9 mouse cellular contexts compared by ENCODE assay signal in genomic region chr14:76778541-76779399, GRCm38 (mm10).
A peak's percentile ranks its signal among the peaks of the same experiment; 100 is the strongest.
DNase-seq lines count a peak whose midpoint lies in the region; ATAC-seq lines count a peak whose summit lies in the region.
"Had no signal": no experiment of that assay in that cellular context is flagged by ENCODE, and none has a peak within 500 bp of the region (broad histone marks: within the 10 kb centered on the region; RNA-seq: fewer than 3 reads in every experiment).

No protein-coding gene starts in this region.

- H3K27ac ChIP-seq in limb, embryonic 13.5 days: peak overlapping the region; percentile 44
- H3K27ac ChIP-seq in midbrain, embryonic 14.5 days (replicated peaks; ENCODE audit: low read depth, low read length): no peak overlapping the region
- H3K27ac ChIP-seq: embryonic facial prominence, embryonic 12.5 days had no signal

- no peaks in the 10 kb centered on the region for H3K36me3 ChIP-seq in limb, embryonic 13.5 days
- H3K36me3 ChIP-seq in midbrain, embryonic 14.5 days (ENCODE audit: control insufficient read depth, insufficient read depth, low read length): no peaks in the 10 kb centered on the region
- H3K36me3 ChIP-seq: embryonic facial prominence, embryonic 12.5 days had no signal

- no peaks in the 10 kb centered on the region for H3K9me3 ChIP-seq in limb, embryonic 13.5 days
- H3K9me3 ChIP-seq in midbrain, embryonic 14.5 days (ENCODE audit: control insufficient read depth, low read length): no peaks in the 10 kb centered on the region
- H3K9me3 ChIP-seq: embryonic facial prominence, embryonic 12.5 days had no signal

- no peak overlapping the region for H3K9ac ChIP-seq in limb, embryonic 13.5 days
- H3K9ac ChIP-seq in midbrain, embryonic 14.5 days (replicated peaks; ENCODE audit: low read length): no peak overlapping the region
- H3K9ac ChIP-seq: embryonic facial prominence, embryonic 12.5 days had no signal

- intact Hi-C loops in heart, postnatal 10 days (cut with DNase I): no loop called here

- ATAC-seq in frontal cortex, adult (ENCODE audit: low TSS enrichment): peak; percentile 87
- no peak for ATAC-seq in limb, embryonic 13.5 days (ENCODE audit: low FRiP score, low read depth)
- no peak for ATAC-seq in midbrain, embryonic 14.5 days (ENCODE audit: low FRiP score, low TSS enrichment)

- H3K4me3 ChIP-seq in limb, embryonic 13.5 days: no peak overlapping the region
- H3K4me3 ChIP-seq in midbrain, embryonic 14.5 days (replicated peaks; ENCODE audit: low read depth, low read length): no peak overlapping the region
- H3K4me3 ChIP-seq: embryonic facial prominence, embryonic 12.5 days had no signal

- no peak for DNase-seq in frontal cortex, postnatal 25 days (ENCODE audit: low spot score in 2 of 2)
- peak; percentile 52 for DNase-seq in adrenal gland, postnatal 10 days
- DNase-seq in heart, postnatal 10 days: peak; percentile 41 to 45
- peak; percentile 48 for DNase-seq in yolk sac, embryonic 10.5 days (ENCODE audit: low spot score)
- DNase-seq in midbrain, embryonic 14.5 days: no peak
- DNase-seq in ovary, postnatal 14 days (ENCODE audit: low spot score): no peak

- no peak overlapping the region; the same call in 1 of the 2 replicates for H3K4me2 ChIP-seq in limb, embryonic 13.5 days (replicated peaks)
- no peak overlapping the region for H3K4me2 ChIP-seq in midbrain, embryonic 14.5 days (ENCODE audit: low read length)
- H3K4me2 ChIP-seq: embryonic facial prominence, embryonic 12.5 days had no signal

- 25% methylated on average over 9 of the region's 9 CpGs for WGBS in limb, embryonic 13.5 days
- WGBS in midbrain, embryonic 14.5 days: 68% methylated on average over 9 of the region's 9 CpGs

- peaks cover 20% of the 10 kb centered on the region for H3K4me1 ChIP-seq in limb, embryonic 13.5 days
- H3K4me1 ChIP-seq in midbrain, embryonic 14.5 days (ENCODE audit: control insufficient read depth, insufficient read depth, low read length): peaks cover 10% of the 10 kb centered on the region; the same call in 1 of the 2 replicates

- H3K27me3 ChIP-seq in limb, embryonic 13.5 days: no peaks in the 10 kb centered on the region
- no peaks in the 10 kb centered on the region for H3K27me3 ChIP-seq in midbrain, embryonic 14.5 days (ENCODE audit: control insufficient read depth, insufficient read depth, low read length)
- H3K27me3 ChIP-seq: embryonic facial prominence, embryonic 12.5 days had no signal

Comparison
In these comparisons a context has a peak if more than half of its experiments do, and no peak if none do; other contexts are left out.
1. DNase-seq: peak in adrenal gland, postnatal 10 days (single experiment), heart, postnatal 10 days (2 of 2) and yolk sac, embryonic 10.5 days (single experiment); none in frontal cortex, postnatal 25 days (0 of 2), midbrain, embryonic 14.5 days (single experiment) and ovary, postnatal 14 days (single experiment).